Mouse (Mus musculus) hindbrain, embryonic 15.5 days (tissue): ENCODE measurements at regions not wholly inside any gene's neighbourhood (a gene's known extent, or its start where the extent isn't known, plus 50 kb on each side); places are given as distances from the start of the nearest gene placed in this dataset.
A peak's percentile ranks its signal among the peaks of the same experiment; 100 is the strongest.

Experiments
- ATAC-seq: fragments of 200-750 bp; cut with Nextera tagmentation; 2 replicates; pipeline ENCODE4 v1.8.0; 2017; ENCODE audit warnings: low read depth, moderate number of reproducible peaks, moderate TSS enrichment; ENCODE audit not compliant: low FRiP score
- H3K27ac ChIP-seq: fragments of 300-500 bp; sonication (generic); replicated peaks from 2 replicates; pipeline ENCODE4 v1.5.1; 2015; ENCODE audit warnings: mild to moderate bottlenecking, inconsistent platforms
- H3K27me3 ChIP-seq: fragments of 300-500 bp; sonication (generic); 2 replicates; pipeline ENCODE4 v1.6.1; 2015; ENCODE audit warnings: control low read depth, inconsistent platforms
- H3K36me3 ChIP-seq: fragments of 300-500 bp; sonication (generic); 2 replicates; pipeline ENCODE4 v1.6.1; 2015; ENCODE audit warnings: control low read depth, inconsistent platforms
- H3K4me1 ChIP-seq: fragments of 300-500 bp; sonication (generic); replicated peaks from 2 replicates; pipeline ENCODE4 v1.6.1; 2015; ENCODE audit warnings: control low read depth, inconsistent platforms
- H3K4me2 ChIP-seq: fragments of 300-500 bp; sonication (generic); 2 replicates; pipeline ENCODE4 v1.6.1; 2015; ENCODE audit warnings: moderate library complexity, mild to moderate bottlenecking, inconsistent platforms
- H3K4me3 ChIP-seq: fragments of 300-500 bp; sonication (generic); 2 replicates; pipeline ENCODE4 v1.5.1; 2015; ENCODE audit warnings: mild to moderate bottlenecking, inconsistent platforms
- H3K9ac ChIP-seq: fragments of 300-500 bp; sonication (generic); 2 replicates; pipeline ENCODE4 v1.6.1; 2015; ENCODE audit warnings: inconsistent platforms
- H3K9me3 ChIP-seq: fragments of 300-500 bp; sonication (generic); 2 replicates; pipeline ENCODE4 v1.6.1; 2016; ENCODE audit warnings: control low read depth, inconsistent platforms
- WGBS: fragments of 180-500 bp; shearing (Covaris S2); methylation state at CpG from one replicate; pipeline ENCODE4 v1.1.7; 2015; 5-methylcytosine and 5-hydroxymethylcytosine counted together

- Histone ChIP-seq H3K9ac (no peak overlapping the region), H3K4me3 (no peak overlapping the region), H3K4me2 (peak overlapping the region; percentile 16; the same call in 1 of the 2 replicates), H3K36me3 (no peaks in the 10 kb centered on the region), H3K27ac (no peak overlapping the region), H3K9me3 (no peaks in the 10 kb centered on the region), H3K4me1 (no peaks in the 10 kb centered on the region), H3K27me3 (no peaks in the 10 kb centered on the region)
- no peak for ATAC-seq
- 62% methylated on average over 8 of the region's 8 CpGs for WGBS
Observed at GRCm38 (mm10) chr7:69510389-69510788, 761.3 kb upstream of the Arrdc4 start.

- Histone ChIP-seq H3K27me3 (no peaks in the 10 kb centered on the region), H3K36me3 (no peaks in the 10 kb centered on the region), H3K9ac (no peak overlapping the region), H3K4me3 (peak overlapping the region; percentile 27), H3K27ac (no peak overlapping the region), H3K4me1 (peaks cover 10% of the 10 kb centered on the region; the same call in 1 of the 2 replicates), H3K9me3 (no peaks in the 10 kb centered on the region), H3K4me2 (peak overlapping the region; percentile 50)
- WGBS: 32% methylated on average over 18 of the region's 18 CpGs
- no peak; the same call in 1 of the 2 replicates for ATAC-seq
Observed at GRCm38 (mm10) chr7:69493062-69493930, 744.3 kb upstream of the Arrdc4 start.

- Histone ChIP-seq H3K9ac (no peak overlapping the region), H3K36me3 (no peaks in the 10 kb centered on the region), H3K9me3 (no peaks in the 10 kb centered on the region), H3K27ac (no peak overlapping the region), H3K27me3 (no peaks in the 10 kb centered on the region), H3K4me1 (peaks cover 10% of the 10 kb centered on the region; the same call in 1 of the 2 replicates), H3K4me2 (peak overlapping the region; percentile 28), H3K4me3 (no peak overlapping the region)
- 38% methylated on average over 16 of the region's 16 CpGs for WGBS
- ATAC-seq: peak; percentile 89
Observed at GRCm38 (mm10) chr7:69490566-69491466, 741.8 kb upstream of the Arrdc4 start.

- H3K9ac ChIP-seq: no peak overlapping the region
- no peak overlapping the region for H3K27ac ChIP-seq
- 69% methylated on average over 6 of the region's 6 CpGs for WGBS
- H3K27me3 ChIP-seq: no peaks in the 10 kb centered on the region
- H3K36me3 ChIP-seq: no peaks in the 10 kb centered on the region
- H3K4me2 ChIP-seq: no peak overlapping the region
- no peak for ATAC-seq
- H3K4me1 ChIP-seq: peaks cover 10% of the 10 kb centered on the region; the same call in 1 of the 2 replicates
- H3K9me3 ChIP-seq: no peaks in the 10 kb centered on the region
- no peak overlapping the region for H3K4me3 ChIP-seq
Observed at GRCm38 (mm10) chr7:69488630-69489029, 739.6 kb upstream of the Arrdc4 start.

- Histone ChIP-seq H3K4me2 (no peak overlapping the region), H3K27ac (no peak overlapping the region), H3K9me3 (no peaks in the 10 kb centered on the region), H3K4me1 (peaks cover 3% of the 10 kb centered on the region; the same call in 1 of the 2 replicates), H3K27me3 (no peaks in the 10 kb centered on the region), H3K9ac (no peak overlapping the region), H3K36me3 (no peaks in the 10 kb centered on the region), H3K4me3 (no peak overlapping the region)
- 67% methylated on average over 3 of the region's 3 CpGs for WGBS
- ATAC-seq: no peak
Observed at GRCm38 (mm10) chr7:69487111-69487510, 738.1 kb upstream of the Arrdc4 start.

GRCm38 (mm10) chr7:69484552-69484951 is 735.5 kb upstream of the Arrdc4 start:
- Histone ChIP-seq H3K9ac (no peak overlapping the region), H3K9me3 (no peaks in the 10 kb centered on the region), H3K4me2 (no peak overlapping the region), H3K27ac (no peak overlapping the region), H3K4me1 (no peaks in the 10 kb centered on the region), H3K4me3 (no peak overlapping the region), H3K27me3 (no peaks in the 10 kb centered on the region), H3K36me3 (no peaks in the 10 kb centered on the region)
- 92% methylated on average over 4 of the region's 4 CpGs for WGBS
- no peak for ATAC-seq
